Mouse (Mus musculus): ENCODE measurements around the gene Dclk1. TPM values are rescaled to one million over a fixed set of nuclear protein-coding genes. Genes with fewer than 3 reads are reported as not detected.

The Dclk1 gene
- total and polyA plus RNA-seq, 2 experiments from 2014 or later = 213 to 214 TPM

GRCm38 (mm10) chr3:55337671-55338070, 95.5 kb downstream of the Dclk1 start:
- no peak overlapping the region for H3K4me3 ChIP-seq (ENCODE audit: low read length)
- DNase-seq (ENCODE audit: low spot score) (no peak), ATAC-seq (no peak)
- TF ChIP-seq CTCF (IDR thresholded peaks at IDR 0.05; ENCODE audit: low read depth) = no peak
- no peaks in the 10 kb centered on the region for H3K4me1 ChIP-seq (ENCODE audit: insufficient read depth, low read length)
- 91% methylated on average over 7 of the region's 7 CpGs for WGBS
- H3K4me2 ChIP-seq (ENCODE audit: low read depth, low read length) = no peak overlapping the region
- H3K27me3 ChIP-seq (ENCODE audit: insufficient read depth, low read length) = no peaks in the 10 kb centered on the region
- no peak overlapping the region for H3K27ac ChIP-seq
- no peaks in the 10 kb centered on the region for H3K36me3 ChIP-seq (ENCODE audit: insufficient read depth, low read length)
- H3K9ac ChIP-seq (replicated peaks; ENCODE audit: low read length) = no peak overlapping the region
- no peaks in the 10 kb centered on the region for H3K9me3 ChIP-seq (ENCODE audit: low read length)

DNA sequence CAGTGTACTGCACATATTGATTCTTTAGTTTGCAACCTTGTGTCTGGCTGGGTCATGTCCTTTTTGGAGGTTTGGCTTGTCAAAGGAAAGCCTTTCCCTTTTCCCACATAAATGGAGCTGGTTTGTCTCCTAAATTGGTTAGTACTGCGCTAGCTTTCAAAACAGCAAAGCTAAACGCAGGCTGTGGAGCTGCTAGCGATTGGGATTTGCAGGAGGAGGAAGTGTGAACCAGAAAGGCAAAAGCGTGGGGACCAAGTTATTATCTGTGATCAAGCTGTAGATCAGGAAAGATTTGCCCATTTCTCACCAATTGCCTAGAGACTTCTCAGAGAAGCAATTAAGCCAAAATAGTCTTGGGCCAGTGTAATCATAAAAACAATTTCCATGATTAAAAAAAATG, 100.3 kb downstream of the Dclk1 start:
- Histone ChIP-seq H3K4me2 (ENCODE audit: low read depth, low read length) (no peak overlapping the region), H3K27me3 (ENCODE audit: insufficient read depth, low read length) (no peaks in the 10 kb centered on the region), H3K9me3 (ENCODE audit: low read length) (no peaks in the 10 kb centered on the region), H3K4me3 (ENCODE audit: low read length) (no peak overlapping the region), H3K9ac (replicated peaks; ENCODE audit: low read length) (no peak overlapping the region), H3K4me1 (ENCODE audit: insufficient read depth, low read length) (peaks cover 8% of the 10 kb centered on the region), H3K27ac (no peak overlapping the region), H3K36me3 (ENCODE audit: insufficient read depth, low read length) (no peaks in the 10 kb centered on the region)
- no peak for DNase-seq (ENCODE audit: low spot score)
- no peak for TF ChIP-seq CTCF (IDR thresholded peaks at IDR 0.05; ENCODE audit: low read depth)
- 73% methylated on average over 4 of the region's 4 CpGs for WGBS
- ATAC-seq = no peak

GRCm38 (mm10) chr3:55347371-55348025, 105.3 kb downstream of the Dclk1 start:
- peak; percentile 76 for DNase-seq (ENCODE audit: low spot score)
- no peaks in the 10 kb centered on the region for H3K36me3 ChIP-seq (ENCODE audit: insufficient read depth, low read length)
- ATAC-seq = peak; percentile 41
- H3K27me3 ChIP-seq (ENCODE audit: insufficient read depth, low read length) = no peaks in the 10 kb centered on the region
- H3K9me3 ChIP-seq (ENCODE audit: low read length) = no peaks in the 10 kb centered on the region
- H3K4me1 ChIP-seq (ENCODE audit: insufficient read depth, low read length) = peaks cover 27% of the 10 kb centered on the region
- no peak overlapping the region for H3K4me3 ChIP-seq (ENCODE audit: low read length)
- peak overlapping the region; percentile 72 for H3K27ac ChIP-seq
- no peak overlapping the region for H3K9ac ChIP-seq (replicated peaks; ENCODE audit: low read length)
- H3K4me2 ChIP-seq (ENCODE audit: low read depth, low read length) = peak overlapping the region; percentile 43
- TF ChIP-seq CTCF (IDR thresholded peaks at IDR 0.05; ENCODE audit: low read depth) = no peak
- WGBS = 9% methylated on average over 16 of the region's 16 CpGs

DNA sequence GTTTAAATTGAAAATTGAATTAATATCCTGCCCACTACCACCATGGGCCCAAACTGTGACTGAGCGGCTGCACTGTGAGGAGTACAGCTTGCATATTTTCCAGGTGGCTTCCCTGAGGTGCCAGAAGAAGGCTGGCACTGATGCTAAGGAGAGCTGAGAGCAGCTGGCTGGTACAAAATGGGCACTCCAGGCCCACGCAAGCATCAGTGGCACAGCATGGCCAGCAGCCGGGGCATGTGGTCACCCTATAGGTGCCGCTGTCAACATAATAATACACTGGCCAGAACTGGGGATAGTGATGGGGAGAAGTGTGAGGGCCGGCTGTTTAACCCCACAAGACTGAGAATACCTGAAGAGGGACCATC, 105.8 kb downstream of the Dclk1 start:
- 43% methylated on average over 5 of the region's 5 CpGs for WGBS
- H3K9me3 ChIP-seq (ENCODE audit: low read length) = no peaks in the 10 kb centered on the region

DNA sequence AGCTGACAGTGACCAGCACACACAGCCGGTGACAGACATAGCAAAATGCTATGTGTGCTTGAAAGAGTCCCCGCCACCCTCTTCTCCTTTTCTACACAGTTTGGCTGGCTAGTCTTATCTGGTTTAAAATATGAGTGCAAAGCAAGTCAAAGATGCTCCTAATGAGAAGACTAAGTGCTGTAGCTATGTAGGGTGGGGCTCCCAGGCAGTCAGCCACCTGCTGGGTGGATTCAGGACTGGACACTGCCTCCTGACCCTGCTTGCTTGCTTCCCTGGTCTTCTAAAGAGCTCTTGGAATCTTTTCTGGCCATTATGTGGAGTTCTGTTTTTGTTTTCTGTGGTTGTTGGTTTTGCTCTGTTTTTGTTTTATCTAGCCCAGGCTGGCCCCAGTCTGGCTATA, 108.0 kb downstream of the Dclk1 start:
- peaks cover 43% of the 10 kb centered on the region for H3K4me1 ChIP-seq (ENCODE audit: insufficient read depth, low read length)
- H3K9me3 ChIP-seq (ENCODE audit: low read length) = no peaks in the 10 kb centered on the region
- H3K4me3 ChIP-seq (ENCODE audit: low read length) = no peak overlapping the region
- no peak for DNase-seq (ENCODE audit: low spot score)
- no peak overlapping the region for H3K4me2 ChIP-seq (ENCODE audit: low read depth, low read length)
- no peaks in the 10 kb centered on the region for H3K27me3 ChIP-seq (ENCODE audit: insufficient read depth, low read length)
- H3K36me3 ChIP-seq (ENCODE audit: insufficient read depth, low read length) = no peaks in the 10 kb centered on the region
- H3K27ac ChIP-seq = peak overlapping the region; percentile 32; the same call in 1 of the 2 replicates
- TF ChIP-seq CTCF (IDR thresholded peaks at IDR 0.05; ENCODE audit: low read depth) = no peak
- WGBS = 68% methylated on average over 2 of the region's 2 CpGs
- no peak for ATAC-seq
- no peak overlapping the region for H3K9ac ChIP-seq (replicated peaks; ENCODE audit: low read length)

More for the DNA sequence above, 105.8 kb downstream of the Dclk1 start:
- Histone ChIP-seq H3K27me3 (ENCODE audit: insufficient read depth, low read length) (no peaks in the 10 kb centered on the region), H3K4me3 (ENCODE audit: low read length) (no peak overlapping the region), H3K4me1 (ENCODE audit: insufficient read depth, low read length) (peaks cover 33% of the 10 kb centered on the region), H3K27ac (peak overlapping the region; percentile 72), H3K4me2 (ENCODE audit: low read depth, low read length) (peak overlapping the region; percentile 43), H3K9ac (replicated peaks; ENCODE audit: low read length) (no peak overlapping the region), H3K36me3 (ENCODE audit: insufficient read depth, low read length) (no peaks in the 10 kb centered on the region)
- TF ChIP-seq CTCF (IDR thresholded peaks at IDR 0.05; ENCODE audit: low read depth) = no peak
- ATAC-seq (peak; percentile 46), DNase-seq (ENCODE audit: low spot score) (no peak)

DNA sequence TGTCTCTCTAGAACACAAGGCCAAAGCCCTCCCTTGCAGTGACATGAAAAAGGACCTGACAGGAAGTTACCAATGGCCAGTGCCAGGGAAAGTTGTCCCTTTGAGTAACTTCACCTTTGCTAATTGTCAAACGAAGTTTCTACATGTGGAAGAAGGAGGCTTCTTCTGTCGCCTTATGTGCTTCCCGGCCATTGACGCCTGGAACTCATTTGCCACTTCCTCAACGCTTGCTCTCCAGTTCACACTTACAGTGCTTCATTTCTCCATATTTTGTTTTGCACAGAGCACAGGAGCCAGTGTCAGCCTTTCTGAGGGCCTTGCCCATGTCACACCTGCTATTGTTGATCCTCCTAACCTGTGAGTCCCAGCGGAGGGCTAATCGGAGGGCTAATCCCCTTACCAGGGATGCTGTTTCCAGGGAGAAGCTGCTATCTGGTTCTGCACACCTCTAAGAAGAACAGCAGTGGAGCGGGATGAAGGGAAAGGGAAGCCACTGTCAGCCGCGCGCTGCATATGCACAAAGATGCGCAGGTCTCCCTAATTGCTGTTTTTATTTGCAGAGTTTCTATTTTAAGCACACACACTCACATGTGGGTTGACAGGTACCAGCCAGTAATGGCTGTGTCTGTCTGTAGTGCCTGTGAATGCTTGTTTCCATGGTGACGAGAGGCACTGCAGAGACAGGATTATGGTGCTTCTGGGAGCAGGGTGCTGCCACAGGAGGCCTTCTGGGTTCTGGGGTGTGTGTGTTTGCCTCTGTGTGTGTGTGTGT, 109.3 kb downstream of the Dclk1 start:
- Histone ChIP-seq H3K27ac (peak overlapping the region; percentile 73), H3K4me3 (ENCODE audit: low read length) (no peak overlapping the region), H3K36me3 (ENCODE audit: insufficient read depth, low read length) (no peaks in the 10 kb centered on the region), H3K4me1 (ENCODE audit: insufficient read depth, low read length) (peaks cover 43% of the 10 kb centered on the region), H3K27me3 (ENCODE audit: insufficient read depth, low read length) (no peaks in the 10 kb centered on the region), H3K4me2 (ENCODE audit: low read depth, low read length) (no peak overlapping the region), H3K9ac (replicated peaks; ENCODE audit: low read length) (no peak overlapping the region), H3K9me3 (ENCODE audit: low read length) (no peaks in the 10 kb centered on the region)
- peak; percentile 77 for DNase-seq (ENCODE audit: low spot score)
- ATAC-seq = peak; percentile 65
- TF ChIP-seq CTCF (IDR thresholded peaks at IDR 0.05; ENCODE audit: low read depth) = no peak
- 51% methylated on average over 13 of the region's 13 CpGs for WGBS

GRCm38 (mm10) chr3:55352529-55352928, 110.4 kb downstream of the Dclk1 start:
- no peak for TF ChIP-seq CTCF (IDR thresholded peaks at IDR 0.05; ENCODE audit: low read depth)
- H3K4me1 ChIP-seq (ENCODE audit: insufficient read depth, low read length) = peaks cover 36% of the 10 kb centered on the region
- ATAC-seq (peak; percentile 36), DNase-seq (ENCODE audit: low spot score) (peak; percentile 60)
- H3K4me3 ChIP-seq (ENCODE audit: low read length) = no peak overlapping the region
- H3K27ac ChIP-seq = peak overlapping the region; percentile 73
- H3K27me3 ChIP-seq (ENCODE audit: insufficient read depth, low read length) = no peaks in the 10 kb centered on the region
- no peaks in the 10 kb centered on the region for H3K9me3 ChIP-seq (ENCODE audit: low read length)
- 51% methylated on average over 14 of the region's 14 CpGs for WGBS
- no peaks in the 10 kb centered on the region for H3K36me3 ChIP-seq (ENCODE audit: insufficient read depth, low read length)
- no peak overlapping the region for H3K9ac ChIP-seq (replicated peaks; ENCODE audit: low read length)
- H3K4me2 ChIP-seq (ENCODE audit: low read depth, low read length) = no peak overlapping the region

All from hindbrain, postnatal 0 days (tissue).